Mouse (Mus musculus) G1E (cell line): ENCODE measurements around the gene Dpp8. TPM values are rescaled to one million over a fixed set of nuclear protein-coding genes. Genes with fewer than 3 reads are reported as not detected.

Experiments used
- ATAC-seq: 2 replicates; pipeline ENCODE4 v1.8.0; 2016; ENCODE audit warnings: mild to moderate bottlenecking; ENCODE audit not compliant: insufficient number of reproducible peaks, poor library complexity, low FRiP score, severe bottlenecking; ENCODE audit errors: extremely low read depth
- DNase-seq: peaks from one replicate; pipeline ENCODE4 v3.0.0; 2012; ENCODE audit warnings: low spot score
- H3K27me3 ChIP-seq: 2 replicates; pipeline ENCODE4 v1.6.1; 2012; ENCODE audit warnings: mild to moderate bottlenecking, low read length, inconsistent platforms; ENCODE audit not compliant: insufficient read depth
- H3K36me3 ChIP-seq: replicated peaks from 2 replicates; pipeline ENCODE3; 2012; ENCODE audit warnings: mild to moderate bottlenecking, inconsistent platforms
- H3K4me1 ChIP-seq: 2 replicates; pipeline ENCODE4 v1.6.1; 2012; ENCODE audit warnings: low read depth, low read length, inconsistent platforms, mixed read lengths; ENCODE audit not compliant: insufficient read depth
- H3K4me3 ChIP-seq: 2 replicates; pipeline ENCODE4 v1.5.1; 2012; ENCODE audit warnings: low read depth, mild to moderate bottlenecking, inconsistent platforms, low read length, moderate library complexity, mixed read lengths
- H3K9me3 ChIP-seq: replicated peaks from 2 replicates; pipeline ENCODE4 v1.6.1; 2012; ENCODE audit warnings: inconsistent platforms
- CTCF ChIP-seq: IDR thresholded peaks from 2 replicates; pipeline ENCODE4 v1.5.1; 2012; ENCODE audit warnings: low read depth, low read length, inconsistent platforms, mixed read lengths
- GATA1 ChIP-seq: IDR thresholded peaks from 2 replicates; pipeline ENCODE4 v1.6.1; 2012; ENCODE audit warnings: borderline replicate concordance, low read length, inconsistent platforms, mixed read lengths
- GATA2 ChIP-seq: IDR thresholded peaks from 2 replicates; pipeline ENCODE4 v1.6.1; 2012; ENCODE audit warnings: low read depth, low read length, inconsistent platforms, borderline replicate concordance
- POLR2AphosphoS5 ChIP-seq: IDR thresholded peaks from 2 replicates; pipeline ENCODE4 v1.6.1; 2012; ENCODE audit warnings: low read depth, low read length, inconsistent platforms; ENCODE audit not compliant: insufficient replicate concordance
- TAL1 ChIP-seq: conservative IDR thresholded peaks from 2 replicates; pipeline ENCODE4 v1.6.1; 2012; ENCODE audit warnings: low read depth, low read length, inconsistent platforms, mixed read lengths
- polyA plus RNA-seq: library from polyadenylated mRNA; stranded (reverse); fragments of >175 nt; gene quantifications from 2 replicates; pipeline ENCODE4 v1.2.3, GENCODE M21; 2012
- total RNA-seq, 2 experiments: library from RNA; stranded (forward) in 1 of 2; stranded (reverse) in 1 of 2; fragments of 200-1000 nt in 1 of 2; fragments of >200 nt in 1 of 2; fragmentation: Nextera tagmentation in 1 of 2; gene quantifications; 2 replicates each; pipeline ENCODE4 v1.2.3; 2014 to 2017

Dpp8 gene
- total and polyA plus RNA-seq, 3 experiments: 13.6 to 137 (median 133) TPM

DNA sequence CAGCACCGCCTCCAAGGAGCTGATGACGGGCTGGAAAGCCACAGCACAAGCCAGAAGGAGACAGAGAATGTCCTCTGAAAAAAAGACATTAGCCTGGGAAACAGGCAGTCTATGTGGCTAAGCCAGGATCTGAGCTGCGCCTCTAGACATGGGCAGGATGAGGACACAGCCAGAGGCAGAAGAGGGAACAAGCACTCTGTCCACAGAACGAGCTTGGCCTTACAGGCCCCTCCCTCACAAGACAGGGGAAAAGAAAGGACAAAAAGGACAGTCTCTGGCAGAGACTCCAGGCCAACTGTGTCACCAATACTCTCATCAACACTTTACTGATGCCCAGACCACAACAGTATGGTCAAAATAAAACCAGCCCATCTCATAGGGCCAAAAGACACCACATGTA, 30.7 kb upstream of the Dpp8 start:
- H3K36me3 ChIP-seq: peaks cover 88% of the 10 kb centered on the region
- H3K9me3 ChIP-seq: no peaks in the 10 kb centered on the region
- TF ChIP-seq TAL1: no peak
- TF ChIP-seq GATA2: no peak
- no peak for TF ChIP-seq CTCF
- TF ChIP-seq GATA1: no peak
- TF ChIP-seq POLR2AphosphoS5: no peak
- no peaks in the 10 kb centered on the region; the same call in 1 of the 2 replicates for H3K4me1 ChIP-seq
- DNase-seq (no peak), ATAC-seq (no peak)
- H3K27me3 ChIP-seq: no peaks in the 10 kb centered on the region
- H3K4me3 ChIP-seq: no peak overlapping the region

DNA sequence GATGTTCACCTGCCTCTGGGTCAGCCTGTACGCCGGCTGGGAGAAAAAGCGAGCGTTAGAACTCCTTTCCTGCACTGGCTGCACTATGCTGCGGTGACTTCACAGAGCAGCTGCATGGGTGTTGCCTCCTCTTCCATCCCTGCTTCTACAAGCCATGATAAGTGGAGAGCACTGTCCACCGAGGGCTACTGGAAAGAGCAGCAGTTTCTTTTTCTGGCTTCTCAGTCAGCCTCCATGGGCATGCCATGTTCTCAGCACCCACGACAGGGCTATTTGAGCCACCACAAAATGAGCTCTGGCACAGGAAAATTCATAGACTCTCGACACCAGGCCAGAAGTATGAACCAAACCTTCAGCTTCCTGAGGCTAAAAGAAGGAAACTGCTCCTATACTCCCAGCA, 26.5 kb upstream of the Dpp8 start:
- ATAC-seq: no peak

DNA sequence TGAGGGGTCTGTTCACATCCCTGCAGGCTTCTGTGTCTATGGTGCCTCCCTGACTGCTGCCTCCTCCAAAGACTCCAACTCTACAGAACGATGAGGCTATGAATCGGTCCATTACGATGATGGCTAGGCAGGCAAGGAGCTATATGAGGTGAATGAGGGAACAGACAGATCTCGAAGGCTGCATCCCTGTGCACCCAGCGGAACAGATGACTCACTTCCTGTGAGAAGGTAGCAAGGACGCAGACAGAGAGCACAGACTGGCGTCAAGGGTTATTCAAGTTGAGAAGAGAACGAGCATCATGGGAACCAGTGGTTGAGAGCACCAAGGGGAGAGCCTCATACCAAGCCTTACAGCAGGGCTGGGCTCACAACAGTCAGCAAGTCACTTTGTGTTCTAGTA, 21.6 kb upstream of the Dpp8 start:
- TF ChIP-seq CTCF: no peak
- no peak for TF ChIP-seq TAL1
- H3K4me1 ChIP-seq: peaks cover 24% of the 10 kb centered on the region
- no peak overlapping the region for H3K4me3 ChIP-seq
- no peaks in the 10 kb centered on the region for H3K27me3 ChIP-seq
- ATAC-seq (no peak), DNase-seq (no peak)
- H3K36me3 ChIP-seq: peaks cover 67% of the 10 kb centered on the region
- no peaks in the 10 kb centered on the region for H3K9me3 ChIP-seq

More for the DNA sequence above, 26.5 kb upstream of the Dpp8 start:
- no peak for DNase-seq
- H3K27me3 ChIP-seq: no peaks in the 10 kb centered on the region
- no peak overlapping the region for H3K4me3 ChIP-seq
- peaks cover 84% of the 10 kb centered on the region for H3K36me3 ChIP-seq
- peaks cover 14% of the 10 kb centered on the region for H3K4me1 ChIP-seq
- no peaks in the 10 kb centered on the region for H3K9me3 ChIP-seq
- TF ChIP-seq GATA1: no peak
- TF ChIP-seq CTCF: no peak
- TF ChIP-seq TAL1: no peak

DNA sequence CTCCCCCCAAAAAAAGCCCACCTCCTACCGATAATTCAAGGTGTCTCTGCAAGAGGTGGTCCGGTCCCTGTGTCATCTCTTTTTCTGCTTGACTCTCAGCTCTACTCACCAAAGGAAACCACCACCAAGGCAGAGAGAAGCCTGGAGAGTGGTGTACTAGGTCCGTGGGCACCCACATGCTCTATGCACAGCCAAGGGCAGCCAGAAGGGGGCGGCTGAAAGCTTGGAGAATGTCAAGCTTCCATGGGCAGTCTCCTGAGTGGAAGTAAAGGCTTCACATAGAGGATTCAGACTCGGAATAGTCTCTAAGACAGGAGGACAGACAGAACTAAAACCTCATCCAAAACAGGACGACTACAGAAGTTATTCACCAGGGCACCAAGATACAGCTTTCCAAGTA, 20.9 kb upstream of the Dpp8 start:
- ATAC-seq: no peak
- TF ChIP-seq TAL1: no peak
- no peak for DNase-seq

DNA sequence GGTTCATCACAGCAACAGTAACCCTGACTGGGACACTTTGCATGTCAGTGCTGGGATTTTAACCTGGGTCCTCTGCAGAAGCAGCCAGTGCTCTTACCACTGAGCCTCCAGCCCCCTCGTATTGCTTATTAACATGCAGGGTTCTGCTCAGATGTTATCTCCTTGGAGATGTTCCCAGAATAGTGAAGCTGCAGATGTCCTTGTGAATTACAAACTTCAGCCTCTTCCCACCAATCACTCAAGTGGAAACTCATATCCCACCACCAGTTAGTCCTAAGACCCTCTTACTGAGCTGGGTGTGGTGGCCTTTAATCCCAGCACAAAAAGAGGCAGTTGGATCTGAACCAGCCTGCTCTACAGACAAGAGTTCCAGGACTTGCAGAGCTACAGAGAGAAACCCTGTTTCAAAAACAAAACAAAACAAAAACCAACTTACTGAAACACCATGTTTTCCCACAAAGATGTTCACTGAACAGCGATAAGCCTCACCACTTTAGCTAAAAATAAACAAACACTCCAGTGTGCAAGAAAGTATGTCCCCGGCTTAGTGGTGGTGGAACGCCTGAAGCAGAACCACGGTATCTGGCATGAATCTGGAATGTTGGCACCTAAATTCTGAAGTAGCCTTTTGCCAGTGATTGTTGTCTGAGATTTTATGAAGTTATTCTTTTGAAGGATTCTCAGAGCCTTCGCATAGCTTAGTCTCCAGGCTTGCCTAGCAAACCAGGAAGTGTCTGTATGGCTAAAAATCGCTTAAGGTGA, 16.6 kb upstream of the Dpp8 start:
- DNase-seq: no peak
- Histone ChIP-seq H3K27me3 (no peaks in the 10 kb centered on the region), H3K9me3 (no peaks in the 10 kb centered on the region), H3K36me3 (peaks cover 41% of the 10 kb centered on the region), H3K4me3 (no peak overlapping the region), H3K4me1 (peaks cover 54% of the 10 kb centered on the region)
- no peak for ATAC-seq
- TF ChIP-seq GATA2 (no peak), GATA1 (no peak), POLR2AphosphoS5 (no peak)

More for the DNA sequence above, 20.9 kb upstream of the Dpp8 start:
- Histone ChIP-seq H3K9me3 (no peaks in the 10 kb centered on the region), H3K4me3 (no peak overlapping the region), H3K4me1 (peaks cover 30% of the 10 kb centered on the region), H3K27me3 (no peaks in the 10 kb centered on the region), H3K36me3 (peaks cover 62% of the 10 kb centered on the region)

DNA sequence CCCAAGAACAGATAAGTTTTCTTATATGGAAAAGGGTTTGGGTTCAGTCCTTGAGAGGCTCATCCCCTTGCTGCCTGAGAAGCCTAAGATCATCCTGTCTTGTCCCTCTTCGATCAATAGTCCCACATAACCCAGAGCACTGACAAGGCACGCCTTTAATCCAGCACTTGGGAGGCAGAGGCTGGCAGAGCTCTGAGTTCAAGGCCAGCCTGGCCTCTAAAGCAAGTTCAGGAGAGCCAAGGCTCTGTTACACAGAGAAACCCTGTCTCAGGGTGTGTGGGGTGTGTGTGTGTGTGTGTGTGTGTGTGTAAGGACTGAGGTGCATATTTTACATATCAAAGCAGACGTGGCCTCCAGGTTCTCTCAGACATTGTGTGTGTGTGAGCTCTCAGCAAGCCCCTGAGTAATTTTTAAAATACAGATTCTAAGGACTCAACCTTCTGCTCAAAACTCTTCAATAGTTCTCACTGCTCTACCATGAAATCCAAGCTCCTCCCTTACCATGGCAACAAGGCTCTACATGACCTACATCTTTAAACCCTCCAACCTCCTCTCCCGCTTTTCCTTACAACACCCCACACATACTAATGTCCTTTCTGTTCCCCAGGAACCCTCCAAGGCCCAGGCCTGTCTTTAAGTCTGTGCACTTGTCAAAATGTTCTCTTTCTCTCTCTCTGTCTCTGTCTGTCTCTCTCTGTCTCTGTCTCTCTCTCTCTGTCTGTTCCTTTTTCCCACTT, 15.8 kb upstream of the Dpp8 start:
- H3K27me3 ChIP-seq: no peaks in the 10 kb centered on the region
- peaks cover 55% of the 10 kb centered on the region for H3K4me1 ChIP-seq
- ATAC-seq (no peak), DNase-seq (no peak)
- peaks cover 35% of the 10 kb centered on the region for H3K36me3 ChIP-seq
- H3K4me3 ChIP-seq: no peak overlapping the region
- H3K9me3 ChIP-seq: no peaks in the 10 kb centered on the region
- TF ChIP-seq GATA1: no peak
- no peak for TF ChIP-seq TAL1
- no peak for TF ChIP-seq CTCF
- TF ChIP-seq GATA2: no peak
- no peak for TF ChIP-seq POLR2AphosphoS5
